Mouse (Mus musculus): ENCODE measurements around the gene Sec24b.

The Sec24b gene

DNA sequence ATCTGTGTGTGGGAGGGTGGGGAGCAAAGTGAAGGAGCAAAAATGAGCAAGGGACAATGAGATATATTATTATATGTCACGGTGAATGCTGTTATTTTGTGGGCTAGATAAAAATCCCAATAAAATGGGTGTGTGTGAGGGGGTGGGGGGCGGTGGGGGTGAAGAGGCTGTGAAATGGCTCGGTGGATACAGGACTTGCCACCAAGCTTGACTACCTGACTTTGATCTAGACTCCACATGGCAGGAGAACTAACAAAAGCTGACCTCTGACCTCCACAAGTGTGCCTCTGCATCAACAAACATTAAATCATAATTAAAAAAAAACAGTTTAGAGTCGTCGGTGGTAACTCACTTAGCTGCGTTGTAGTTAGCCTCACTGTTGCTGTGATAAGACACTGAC lies 81.8 kb downstream of the Sec24b start:
- DNase-seq (ENCODE audit: low spot score in 2 of 2) = no peak

DNA sequence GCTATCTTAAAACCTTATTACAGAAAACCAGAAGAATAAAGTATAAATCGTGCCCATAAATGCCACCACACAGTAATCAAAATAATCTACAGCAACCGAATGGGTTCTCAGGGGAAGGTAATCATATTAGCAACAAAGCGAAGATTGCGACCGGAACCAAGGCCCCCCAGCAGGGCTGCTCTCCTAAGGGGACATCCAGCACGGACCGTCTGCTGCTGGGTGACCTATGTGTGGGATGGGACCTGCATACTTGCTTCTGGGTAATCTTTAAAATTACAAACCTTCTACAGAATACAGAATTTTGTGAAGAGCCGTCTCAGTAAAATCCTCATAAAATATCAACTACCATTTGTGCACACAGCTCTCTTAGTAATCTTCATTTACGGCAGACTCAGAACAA lies 82.6 kb downstream of the Sec24b start:
- DNase-seq (ENCODE audit: low spot score in 2 of 2) = no peak

DNA sequence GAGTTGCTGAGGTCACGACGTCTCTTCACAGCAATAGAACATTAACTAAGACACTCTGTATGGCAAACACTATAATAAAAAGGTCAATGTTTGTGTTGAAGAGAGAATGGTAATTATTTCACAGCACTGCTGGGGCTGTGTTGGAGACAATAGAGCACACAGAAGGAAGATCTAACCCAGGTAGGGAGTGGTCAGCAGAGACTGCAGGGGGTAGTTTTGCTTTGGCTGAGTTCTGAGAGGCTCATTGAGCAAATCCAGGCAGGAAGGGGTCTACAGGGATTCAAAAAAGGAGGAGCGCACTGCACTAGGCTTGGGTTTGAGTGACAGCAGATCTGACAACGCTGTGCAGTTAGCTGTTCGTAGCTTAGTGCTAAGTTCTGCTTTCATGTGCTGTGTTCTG lies 85.0 kb downstream of the Sec24b start:
- no peak for DNase-seq (ENCODE audit: low spot score in 2 of 2)

DNA sequence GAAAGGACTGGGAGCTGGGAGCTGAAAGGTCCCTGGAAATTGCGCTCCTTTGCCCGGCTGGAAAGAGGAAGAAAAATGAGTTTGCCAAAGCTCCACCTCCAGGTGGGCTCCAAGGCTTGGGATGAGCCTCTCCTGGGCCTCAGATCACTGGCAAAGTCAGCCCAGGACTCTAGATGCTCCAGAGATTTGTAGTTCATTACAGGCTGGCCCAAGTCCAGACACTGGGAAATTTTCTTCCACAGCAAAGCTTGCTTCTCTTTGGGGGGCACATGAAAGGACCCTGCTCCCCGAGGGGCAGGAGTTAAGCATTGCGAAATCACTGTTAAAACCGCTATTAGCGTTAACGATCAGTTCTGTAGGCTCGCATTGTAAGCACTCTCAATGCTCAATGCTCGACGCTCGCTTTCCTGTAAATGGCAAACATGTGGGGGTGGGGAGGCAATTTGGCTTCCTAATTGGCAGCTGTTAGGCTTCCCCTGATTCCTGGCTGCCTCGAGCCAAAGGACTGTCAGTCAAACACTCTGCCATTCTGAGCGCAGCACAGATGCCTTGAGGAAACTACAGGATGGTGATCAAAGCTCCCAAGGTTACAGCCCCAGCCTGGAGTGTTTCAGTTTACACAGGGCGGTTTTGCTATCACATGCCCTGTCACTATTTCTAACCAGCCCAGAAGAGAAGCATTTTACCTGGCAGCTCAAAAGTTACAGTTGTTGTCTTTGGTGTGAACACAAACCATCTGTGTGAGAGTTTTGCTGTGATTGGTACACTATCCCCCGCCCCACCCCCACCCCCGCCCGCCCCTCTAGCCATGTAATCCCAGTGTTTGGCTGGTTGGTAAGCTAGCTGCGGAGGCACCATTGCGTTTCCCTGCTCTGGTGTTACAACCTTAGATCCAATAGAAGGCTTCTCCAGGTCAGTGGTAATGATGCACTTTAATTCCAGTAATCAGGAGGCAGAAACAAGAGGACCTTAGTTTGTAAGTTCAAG lies 90.5 kb downstream of the Sec24b start:
- no peak for DNase-seq (ENCODE audit: low spot score in 2 of 2)

DNA sequence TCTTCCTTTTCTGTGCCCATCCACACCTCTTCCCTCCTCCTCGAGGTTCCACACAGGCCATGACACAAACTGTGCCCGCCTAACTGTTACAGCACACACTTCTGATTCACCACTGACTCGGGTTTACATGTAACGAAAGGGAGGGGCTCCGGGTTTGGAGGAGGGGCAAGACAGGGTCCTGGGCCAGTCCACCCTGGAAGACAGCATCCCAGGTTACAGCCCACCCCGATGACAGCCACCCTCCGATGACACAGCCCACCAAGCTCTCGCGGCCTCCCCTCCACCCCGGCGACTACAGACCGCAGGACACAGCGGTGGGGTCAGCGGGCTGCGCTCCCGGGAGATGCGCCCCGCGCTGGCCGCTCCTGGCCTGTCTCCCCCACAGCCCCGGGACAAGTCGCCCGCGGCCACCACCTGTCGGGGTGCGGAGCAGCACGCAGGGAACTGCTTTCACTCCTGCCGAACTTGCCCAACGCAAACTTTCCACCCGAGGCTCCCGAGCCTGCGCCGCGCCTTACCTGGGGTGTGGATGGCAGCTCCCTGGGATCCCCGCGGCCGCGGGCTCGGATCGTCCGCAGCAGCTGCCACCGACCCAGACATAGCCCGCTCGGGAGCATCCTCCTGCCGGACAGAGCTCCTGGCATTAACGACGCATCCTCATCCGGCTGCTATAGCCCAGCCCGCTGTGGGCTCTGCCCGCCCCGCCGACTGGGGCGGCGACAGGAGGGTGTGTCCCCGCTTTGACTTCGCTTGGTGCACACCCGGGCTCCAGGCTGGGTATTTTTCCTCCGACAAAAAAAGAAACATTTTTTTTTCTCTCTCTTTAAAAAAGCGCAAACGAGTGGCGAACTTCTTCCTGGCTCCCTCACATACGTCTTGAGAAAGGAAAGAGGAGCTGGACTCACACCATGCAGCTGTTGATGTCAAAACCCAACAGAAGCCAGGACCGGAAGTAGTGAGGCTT lies 91.6 kb downstream of the Sec24b start, which contains the start of gene Mcub:
Gene Mcub, minus strand, starts transcription at position 775 of the 964 bp plus-strand sequence.
- DNase-seq (ENCODE audit: low spot score in 2 of 2) = no peak

DNA sequence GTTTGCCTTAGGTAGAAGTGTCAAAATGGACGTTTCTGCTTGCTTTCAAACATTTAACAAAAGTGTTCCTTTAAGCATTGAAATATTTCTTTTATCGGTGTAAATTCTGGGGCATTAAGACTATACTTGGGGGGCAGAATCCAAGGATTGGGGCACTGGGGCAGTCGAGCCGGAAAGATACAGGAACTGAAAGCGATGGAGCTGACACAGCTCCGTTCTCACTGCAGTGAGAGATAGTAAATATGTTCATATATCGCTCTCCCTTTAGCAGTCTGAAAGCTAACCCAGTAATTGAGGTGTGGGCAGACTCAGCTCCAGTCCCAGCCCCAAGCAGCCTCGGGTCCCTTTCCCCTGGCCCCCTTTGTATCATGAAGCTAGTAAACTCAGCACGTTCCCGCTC lies 92.3 kb downstream of the Sec24b start:
- no peak for DNase-seq (ENCODE audit: low spot score in 2 of 2)

DNA sequence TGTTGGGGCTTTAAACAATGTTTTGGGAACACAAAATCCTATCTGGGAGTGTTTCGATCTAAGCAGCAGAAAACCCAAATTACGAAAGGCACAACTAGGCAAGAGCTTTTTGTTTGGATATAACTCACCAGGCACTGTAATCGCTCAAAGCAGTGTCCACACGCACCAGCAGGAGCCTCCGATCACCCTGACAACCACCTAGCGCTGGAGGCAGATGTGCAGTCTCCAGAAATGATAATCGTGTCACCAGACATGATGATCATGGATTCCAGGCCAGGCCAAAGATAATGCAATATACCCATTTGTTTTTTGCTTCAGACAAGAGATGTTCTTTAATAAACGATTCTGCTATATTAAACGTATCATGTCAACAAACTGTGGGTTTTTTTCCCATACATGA lies 93.5 kb downstream of the Sec24b start:
- no peak for DNase-seq (ENCODE audit: low spot score in 2 of 2)

DNA sequence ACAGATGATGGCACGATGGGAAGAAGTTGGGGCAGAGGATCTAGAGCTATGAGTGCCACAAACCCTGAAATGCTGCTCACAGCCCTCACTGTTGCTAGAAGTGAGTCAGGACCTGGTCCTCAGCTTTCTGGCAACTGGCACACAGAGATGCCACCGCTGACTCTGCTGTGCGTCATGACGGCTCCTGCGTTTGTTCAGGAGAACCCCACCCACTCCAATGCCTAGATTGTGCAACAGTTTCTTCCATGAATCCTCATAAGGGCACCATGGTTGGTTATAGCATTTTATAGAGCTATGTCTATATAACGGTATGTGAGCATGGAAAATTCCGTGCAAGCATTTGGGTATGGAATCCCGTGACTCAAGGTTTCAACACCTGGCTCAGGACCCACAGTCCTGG lies 96.7 kb downstream of the Sec24b start:
- no peak for DNase-seq (ENCODE audit: low spot score in 2 of 2)

DNA sequence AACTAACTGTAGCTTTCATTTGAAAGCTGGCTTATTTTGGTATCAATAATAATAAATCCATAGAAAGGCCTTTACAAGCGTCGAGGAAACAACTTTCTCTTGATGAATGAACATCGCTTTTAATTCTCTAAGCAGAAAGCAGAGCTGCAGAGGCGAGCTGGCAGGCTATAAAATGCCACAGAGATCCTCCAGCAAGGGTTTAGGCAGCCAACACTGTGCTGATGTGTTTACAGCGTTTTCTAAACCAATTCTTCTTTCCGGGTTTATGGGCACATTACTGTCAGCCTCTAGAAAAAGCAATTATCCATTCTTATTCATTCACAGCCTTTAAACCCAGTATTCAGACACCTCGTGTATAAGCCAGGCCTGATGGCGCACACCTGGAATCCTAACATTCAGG lies 98.8 kb downstream of the Sec24b start:
- DNase-seq (ENCODE audit: low spot score in 2 of 2) = no peak

- DNase-seq (ENCODE audit: low spot score in 2 of 2) = no peak
These were observed 108.1 kb downstream of the Sec24b start for GRCm38 (mm10) chr3:129953296-129953695.

GRCm38 (mm10) chr3:129949158-129949773 lies 112.1 kb downstream of the Sec24b start:
- no peak for DNase-seq (ENCODE audit: low spot score in 2 of 2)

- peak in 1 of 2 experiments; percentile 60 for DNase-seq (ENCODE audit: low spot score in 2 of 2)
These were observed 113.0 kb downstream of the Sec24b start for GRCm38 (mm10) chr3:129948359-129948758.

GRCm38 (mm10) chr3:129946217-129946914 lies 115.0 kb downstream of the Sec24b start:
- no peak for DNase-seq (ENCODE audit: low spot score in 2 of 2)

DNA sequence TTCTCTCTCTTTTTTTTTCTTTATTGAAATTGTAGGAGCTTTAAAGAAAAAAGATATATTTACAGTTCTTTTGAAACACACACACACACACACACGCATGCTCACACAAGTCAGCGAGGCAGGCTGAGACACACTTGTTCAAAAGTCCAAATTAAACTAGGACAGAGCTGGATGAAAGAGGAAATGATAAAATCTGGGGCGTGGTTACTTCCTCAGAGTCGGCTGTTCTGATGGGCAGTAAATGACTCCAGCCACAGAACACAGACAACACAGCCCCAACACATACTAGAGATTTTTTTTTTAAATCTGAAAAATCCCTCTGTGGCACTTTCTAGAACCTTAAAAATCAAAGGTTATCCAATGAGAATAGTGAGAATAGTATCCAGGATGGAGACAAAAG lies 117.5 kb downstream of the Sec24b start:
- DNase-seq (ENCODE audit: low spot score in 2 of 2) = no peak

DNA sequence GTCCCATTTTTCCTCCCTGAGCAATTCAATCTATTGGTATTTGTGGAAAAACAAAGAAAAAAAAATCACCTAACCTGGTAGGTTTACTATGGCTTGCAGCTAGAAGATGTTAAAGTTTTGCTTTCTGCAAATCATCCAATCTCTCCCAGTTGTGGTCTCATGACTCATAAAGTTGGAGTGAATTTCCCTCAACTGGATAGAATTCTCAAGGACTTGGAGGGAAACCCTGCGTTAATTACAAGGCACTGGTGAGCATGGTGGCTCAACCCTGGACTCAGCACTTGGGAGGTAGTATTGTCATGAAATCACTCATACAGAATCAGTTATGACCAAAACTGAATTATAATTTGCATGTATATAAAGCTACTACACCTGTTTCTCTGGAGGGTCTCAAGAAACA lies 120.1 kb downstream of the Sec24b start:
- no peak for DNase-seq (ENCODE audit: low spot score in 2 of 2)

GRCm38 (mm10) chr3:129940780-129941179 lies 120.6 kb downstream of the Sec24b start:
- DNase-seq (ENCODE audit: low spot score in 2 of 2) = no peak

- no peak for DNase-seq (ENCODE audit: low spot score in 2 of 2)
These were observed 122.3 kb downstream of the Sec24b start for GRCm38 (mm10) chr3:129939058-129939457.

DNA sequence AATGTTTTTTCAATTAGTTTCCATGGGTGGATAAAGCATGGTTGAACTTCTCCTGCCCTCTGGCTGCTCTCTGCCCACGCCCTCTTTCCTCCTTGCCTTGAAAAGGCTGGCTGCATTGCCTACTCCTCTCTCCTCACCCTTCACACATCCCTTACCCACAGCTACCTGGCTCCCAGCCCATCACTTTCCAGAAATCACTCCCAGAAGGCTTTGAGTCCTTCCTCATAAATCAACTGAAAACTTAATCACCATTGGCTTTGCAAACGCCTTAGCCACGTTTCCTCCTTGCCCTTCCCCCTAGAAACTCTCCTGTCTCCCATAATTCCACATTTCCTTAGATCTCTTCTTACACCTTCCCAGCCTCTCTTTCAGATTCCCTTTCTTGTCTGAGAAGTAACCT lies 123.5 kb downstream of the Sec24b start:
- DNase-seq (ENCODE audit: low spot score in 2 of 2) = no peak

- DNase-seq (ENCODE audit: low spot score in 2 of 2) = no peak
These were observed 124.8 kb downstream of the Sec24b start for GRCm38 (mm10) chr3:129936561-129936960.
